Mouse (Mus musculus) C2C12 (cell line): ENCODE data around the gene Brca1. TPM values are rescaled to one million over a fixed set of nuclear protein-coding genes. Genes with fewer than 3 reads are reported as not detected.
"Not testable (repeated sequence)": the region's sequence is repeated elsewhere in the genome, so short reads cannot be mapped to it uniquely, and the experiment has no call there.

Experiments
- H3K27me3 ChIP-seq: one replicate; pipeline ENCODE4 v1.6.1; 2011; ENCODE audit not compliant: control insufficient read depth, insufficient read depth, insufficient read length
- H3K36me3 ChIP-seq: one replicate; pipeline ENCODE4 v1.6.1; 2011; ENCODE audit not compliant: control insufficient read depth, insufficient read depth
- H3K4me3 ChIP-seq: one replicate; pipeline ENCODE4 v1.5.1; 2011; ENCODE audit warnings: mild to moderate bottlenecking, control low read depth; ENCODE audit not compliant: poor library complexity, insufficient read depth, severe bottlenecking
- H3K79me2 ChIP-seq: one replicate; pipeline ENCODE4 v1.6.1; 2011; ENCODE audit not compliant: control insufficient read depth, insufficient read depth
- H3K79me3 ChIP-seq: one replicate; pipeline ENCODE4 v1.6.1; 2011; ENCODE audit warnings: low read depth, control low read depth
- H3ac ChIP-seq: one replicate; pipeline ENCODE3; 2011; ENCODE audit warnings: low read depth; ENCODE audit not compliant: control insufficient read depth, insufficient read length
- CEBPB ChIP-seq: IDR thresholded peaks from one replicate; pipeline ENCODE4 v1.6.1; 2011; ENCODE audit warnings: low read depth, mild to moderate bottlenecking, control low read depth, moderate library complexity
- CTCF ChIP-seq: IDR thresholded peaks from one replicate; pipeline ENCODE4 v1.5.1; 2011; ENCODE audit not compliant: control insufficient read depth, insufficient read depth, insufficient read length
- FOSL1 ChIP-seq: IDR thresholded peaks from one replicate; pipeline ENCODE4 v1.8.0; 2011; ENCODE audit warnings: mild to moderate bottlenecking, low read length; ENCODE audit not compliant: poor library complexity, insufficient read depth, severe bottlenecking
- MAX ChIP-seq: IDR thresholded peaks from one replicate; pipeline ENCODE4 v1.6.1; 2011; ENCODE audit warnings: mild to moderate bottlenecking, control low read depth
- MYOD1 ChIP-seq: IDR thresholded peaks from one replicate; pipeline ENCODE4 v1.6.1; 2011; ENCODE audit warnings: low read depth; ENCODE audit not compliant: control insufficient read depth, insufficient read length
- MYOG ChIP-seq: IDR thresholded peaks from one replicate; pipeline ENCODE4 v1.6.1; 2011; ENCODE audit not compliant: control insufficient read depth, insufficient read length; ENCODE audit errors: extremely low read depth
- USF1 ChIP-seq: IDR thresholded peaks from one replicate; pipeline ENCODE4 v1.6.1; 2011; ENCODE audit warnings: low read depth, mild to moderate bottlenecking, control low read depth, moderate library complexity
- polyA plus RNA-seq: library from polyadenylated mRNA; unstranded; fragments of >200 nt; fragmentation: generic; extraction: Trizol; gene quantifications from one replicate; pipeline ENCODE4 v1.2.1, GENCODE M21; 2012; ENCODE audit warnings: missing spikeins

Gene Brca1
- polyA plus RNA-seq, 1 experiment = 5.2 TPM

DNA sequence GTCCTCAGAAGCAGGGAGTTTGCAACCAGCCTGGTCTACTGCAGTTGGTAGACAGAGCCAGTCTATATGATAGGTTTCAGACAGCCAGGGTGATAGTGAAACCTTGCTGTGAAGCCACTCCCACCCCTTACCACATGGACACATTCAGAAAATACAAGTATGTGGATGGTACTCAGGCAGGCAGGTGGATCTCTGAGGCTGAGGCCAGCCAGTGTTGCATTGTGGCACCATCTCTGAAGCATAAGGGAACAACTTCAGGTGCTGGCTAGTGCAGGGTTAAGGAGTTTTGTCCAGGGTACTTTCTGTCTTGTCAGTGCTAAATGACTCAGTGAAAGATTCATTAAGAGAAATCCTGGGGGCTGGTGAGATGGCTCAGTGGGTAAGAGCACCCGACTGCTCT, 105.4 kb downstream of the Brca1 start:
- H3K4me3 ChIP-seq = no peak overlapping the region
- TF ChIP-seq MYOG (no peak), CTCF (no peak), MAX (no peak), CEBPB (no peak), MYOD1 (no peak), USF1 (no peak), FOSL1 (no peak)

DNA sequence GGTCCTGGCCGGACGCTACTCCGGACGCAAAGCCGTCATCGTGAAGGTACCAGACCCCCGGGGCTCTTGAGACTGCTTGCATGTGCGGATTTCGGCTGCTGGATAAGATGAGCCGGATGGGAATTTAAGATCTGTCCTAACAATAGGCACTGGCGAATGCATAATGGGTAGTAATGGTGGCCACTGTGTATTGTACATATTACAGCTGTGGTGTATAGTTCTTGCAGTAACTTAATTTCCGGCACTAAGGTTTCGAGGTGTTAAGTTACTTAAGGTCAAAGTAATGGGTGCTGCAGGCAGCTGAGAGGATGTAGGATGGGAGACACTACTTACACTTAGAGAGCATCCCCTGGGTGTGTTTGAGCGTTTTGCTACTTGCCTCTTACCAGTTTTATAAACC, 109.0 kb downstream of the Brca1 start:
- Histone ChIP-seq H3K36me3 (peaks cover 37% of the 10 kb centered on the region), H3K79me2 (peaks cover 34% of the 10 kb centered on the region)
- TF ChIP-seq MAX = no peak
- TF ChIP-seq FOSL1 = no peak
- no peak for TF ChIP-seq CEBPB
- TF ChIP-seq MYOG = no peak
- no peak for TF ChIP-seq MYOD1
- no peak for TF ChIP-seq CTCF
- no peak for TF ChIP-seq USF1

More for the DNA sequence above, 105.4 kb downstream of the Brca1 start:
- peaks cover 55% of the 10 kb centered on the region for H3K79me2 ChIP-seq
- peaks cover 37% of the 10 kb centered on the region for H3K36me3 ChIP-seq
- no peak overlapping the region for H3ac ChIP-seq
- H3K79me3 ChIP-seq = peaks cover 35% of the 10 kb centered on the region
- H3K27me3 ChIP-seq = no peaks in the 10 kb centered on the region

DNA sequence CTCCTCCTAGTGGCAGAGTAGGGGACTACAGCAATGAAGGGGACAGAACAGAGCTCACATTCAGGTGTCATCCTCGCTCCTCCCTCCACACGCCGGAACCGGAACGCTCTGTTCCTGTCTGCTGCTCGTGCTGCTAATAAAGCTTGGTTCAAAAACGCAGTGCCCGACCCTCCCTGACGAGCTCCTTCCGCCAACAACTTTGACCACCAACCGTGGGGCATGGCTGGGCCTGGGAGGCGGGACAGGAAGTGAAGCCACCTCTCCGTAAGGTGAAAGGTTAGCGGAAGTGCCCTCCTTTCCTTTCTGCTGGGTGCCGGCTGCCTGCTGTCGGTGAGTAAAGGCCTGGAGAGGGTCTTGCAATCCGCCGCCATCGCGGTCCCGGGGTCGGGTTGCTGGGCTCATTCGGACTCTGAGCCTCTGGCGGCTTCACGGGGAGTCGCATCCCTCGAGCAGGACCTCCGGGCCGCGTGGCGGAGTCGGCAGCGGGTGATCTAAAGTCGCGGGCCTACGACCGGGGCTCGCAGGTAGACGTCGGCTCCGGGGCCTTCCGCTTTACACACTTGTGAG, 109.5 kb downstream of the Brca1 start, which contains the start of gene Rpl27:
Gene Rpl27 (plus strand): TSS at position 172 of the 567 bp plus-strand sequence.
- Histone ChIP-seq H3K27me3 (no peaks in the 10 kb centered on the region), H3K4me3 (peak within 1 kb of the TSS; percentile 95), H3ac (peak within 1 kb of the TSS; percentile 86), H3K36me3 (peaks cover 37% of the 10 kb centered on the region), H3K79me2 (peaks cover 34% of the 10 kb centered on the region), H3K79me3 (peaks cover 29% of the 10 kb centered on the region)
- peak; percentile 30 for TF ChIP-seq USF1
- peak; percentile 56 for TF ChIP-seq MAX
- peak; percentile 15 for TF ChIP-seq FOSL1
- TF ChIP-seq MYOG = no peak
- TF ChIP-seq MYOD1 = no peak
- TF ChIP-seq CEBPB = no peak
- peak; percentile 60 for TF ChIP-seq CTCF

More for the DNA sequence above, 109.0 kb downstream of the Brca1 start:
- peak overlapping the region; percentile 95 for H3K4me3 ChIP-seq
- no peaks in the 10 kb centered on the region for H3K27me3 ChIP-seq
- H3K79me3 ChIP-seq = peaks cover 29% of the 10 kb centered on the region
- H3ac ChIP-seq = peak overlapping the region; percentile 86

DNA sequence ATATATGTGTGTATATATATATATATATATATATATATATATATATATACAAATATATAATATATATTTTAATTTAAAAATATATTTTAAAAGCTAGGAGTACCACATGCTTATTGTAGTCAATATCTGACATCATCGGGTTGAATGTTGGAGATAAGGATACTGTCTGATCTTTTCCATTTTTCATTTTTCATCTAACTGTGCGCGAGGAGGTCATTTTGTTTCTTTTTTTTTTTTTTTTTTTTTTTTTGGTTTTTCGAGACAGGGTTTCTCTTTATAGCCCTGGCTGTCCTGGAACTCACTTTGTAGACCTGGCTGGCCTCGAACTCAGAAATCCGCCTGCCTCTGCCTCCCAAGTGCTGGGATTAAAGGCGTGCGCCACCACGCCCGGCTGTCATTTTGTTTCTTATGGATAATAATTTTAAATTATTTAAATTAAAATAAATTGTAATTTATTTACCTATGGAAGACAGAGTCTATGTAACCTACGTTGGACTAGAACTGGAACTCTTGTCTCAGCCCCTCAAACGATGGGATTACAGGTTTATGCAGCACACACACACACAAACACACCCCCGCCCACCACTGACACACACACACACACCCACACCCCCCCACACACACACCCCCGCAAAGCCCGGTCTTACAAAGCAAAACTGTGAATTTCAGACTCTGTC, 110.2 kb downstream of the Brca1 start:
- H3ac ChIP-seq, H3K27me3 ChIP-seq: not testable (repeated sequence)
- H3K79me3 ChIP-seq = peaks cover 29% of the 10 kb centered on the region
- peaks cover 34% of the 10 kb centered on the region for H3K79me2 ChIP-seq
- H3K4me3 ChIP-seq = peak overlapping the region; percentile 21
- peaks cover 37% of the 10 kb centered on the region for H3K36me3 ChIP-seq

Other genes starting within 250 kb of the Brca1 start
- 103 TPM for gene Becn1, start 249.7 kb downstream of the Brca1 start, polyA plus RNA-seq
- 89.9 TPM for gene Psme3, start 235.7 kb downstream of the Brca1 start, polyA plus RNA-seq
- 1.2 TPM for gene Aoc2, start 226.9 kb downstream of the Brca1 start, polyA plus RNA-seq
- gene Aoc3, start 221.3 kb downstream of the Brca1 start, polyA plus RNA-seq = 0.07 TPM
- not detected for gene G6pc, start 184.4 kb downstream of the Brca1 start, polyA plus RNA-seq
- 50.6 TPM for gene Aarsd1, start 134.3 kb downstream of the Brca1 start, polyA plus RNA-seq
- gene Gm27029, start 127.2 kb downstream of the Brca1 start, polyA plus RNA-seq = 5.2 TPM
- gene Rundc1, start 126.9 kb downstream of the Brca1 start, polyA plus RNA-seq = 10.4 TPM
- gene Ptges3l, start 126.6 kb downstream of the Brca1 start, polyA plus RNA-seq = 19.2 TPM
- 2,812 TPM for gene Rpl27, start 109.7 kb downstream of the Brca1 start, polyA plus RNA-seq
- 23.4 TPM for gene Ifi35, start 103.5 kb downstream of the Brca1 start, polyA plus RNA-seq
- 19.2 TPM for gene Rnd2, start 87.0 kb downstream of the Brca1 start, polyA plus RNA-seq
- 306 TPM for gene Vat1, start 85.7 kb downstream of the Brca1 start, polyA plus RNA-seq
- 15.7 TPM for gene Nbr1, start 194 bp upstream of the Brca1 start, polyA plus RNA-seq
- gene Tmem106a, start 30.3 kb upstream of the Brca1 start, polyA plus RNA-seq = 1.0 TPM
- not detected for gene Gm11634, start 47.3 kb upstream of the Brca1 start, polyA plus RNA-seq
- gene Rdm1, start 75.2 kb upstream of the Brca1 start, polyA plus RNA-seq = 9.5 TPM
- gene Arl4d, start 113.6 kb upstream of the Brca1 start, polyA plus RNA-seq = 2.5 TPM
- 17.1 TPM for gene Dhx8, start 181.0 kb upstream of the Brca1 start, polyA plus RNA-seq
- 67.5 TPM for gene Etv4, start 233.4 kb upstream of the Brca1 start, polyA plus RNA-seq